ENCODE assay signal across 8 mouse cellular contexts in genomic region chr1:22268581-22269359, GRCm38 (mm10).
DNase-seq lines count a peak whose midpoint lies in the region; ATAC-seq and TF ChIP-seq lines count a peak whose summit lies in the region.

No protein-coding gene starts in this region.

- ATAC-seq in embryonic facial prominence, embryonic 12.5 days (ENCODE audit: insufficient number of reproducible peaks, insufficient read depth, low FRiP score, low TSS enrichment): peak; percentile 60; the same call in 1 of the 2 replicates
- ATAC-seq in heart, embryonic 11.5 days (replicated peaks; ENCODE audit: insufficient number of reproducible peaks, low FRiP score, low TSS enrichment): no peak
- ATAC-seq in kidney, embryonic 14.5 days (ENCODE audit: low FRiP score, low TSS enrichment): peak; percentile 80; the same call in 1 of the 2 replicates
- ATAC-seq in limb, embryonic 14.5 days (ENCODE audit: low FRiP score, low read depth): peak; percentile 87
- peak; percentile 66 for ATAC-seq in neural tube, embryonic 12.5 days (ENCODE audit: low FRiP score, low read depth)

- 0 out of 2 replicates have a peak, but pooled peaks cover 3% of the 10 kb centered on the region for H3K4me1 ChIP-seq in embryonic facial prominence, embryonic 12.5 days
- H3K4me1 ChIP-seq in heart, embryonic 11.5 days (ENCODE audit: control insufficient read depth, insufficient read depth, low read length): no peaks in the 10 kb centered on the region
- no peaks in the 10 kb centered on the region for H3K4me1 ChIP-seq in kidney, embryonic 14.5 days (ENCODE audit: control insufficient read depth, insufficient read depth, low read length)
- H3K4me1 ChIP-seq in limb, embryonic 14.5 days (ENCODE audit: control insufficient read depth, insufficient read depth, low read length): no peaks in the 10 kb centered on the region
- H3K4me1 ChIP-seq in neural tube, embryonic 12.5 days: no peaks in the 10 kb centered on the region

- TF ChIP-seq POLR2A in limb, embryonic 14.5 days (IDR thresholded peaks at IDR 0.05; ENCODE audit: borderline replicate concordance, extremely low read depth, insufficient read depth, insufficient read length): no peak

- whole genome bisulfite sequencing in embryonic facial prominence, embryonic 12.5 days: 13% methylated on average over 15 of the region's 15 CpGs
- WGBS in heart, embryonic 11.5 days (ENCODE audit: insufficient replicate concordance): 40% methylated on average over 15 of the region's 15 CpGs
- 17% methylated on average over 15 of the region's 15 CpGs for WGBS in kidney, embryonic 14.5 days
- 13% methylated on average over 15 of the region's 15 CpGs for WGBS in limb, embryonic 14.5 days
- 36% methylated on average over 15 of the region's 15 CpGs for WGBS in neural tube, embryonic 12.5 days

- H3K4me2 ChIP-seq in embryonic facial prominence, embryonic 12.5 days (replicated peaks): peak overlapping the region; percentile 44
- H3K4me2 ChIP-seq in heart, embryonic 11.5 days: peak overlapping the region; percentile 37
- H3K4me2 ChIP-seq in kidney, embryonic 14.5 days (replicated peaks; ENCODE audit: low read depth, low read length): peak overlapping the region; percentile 39; the same call in 1 of the 2 replicates
- peak overlapping the region; percentile 47 for H3K4me2 ChIP-seq in limb, embryonic 14.5 days (replicated peaks; ENCODE audit: low read depth, low read length, severe bottlenecking)
- H3K4me2 ChIP-seq in neural tube, embryonic 12.5 days (replicated peaks): no peak overlapping the region

- no peaks in the 10 kb centered on the region for H3K9me3 ChIP-seq in embryonic facial prominence, embryonic 12.5 days
- no peaks in the 10 kb centered on the region for H3K9me3 ChIP-seq in heart, embryonic 11.5 days (replicated peaks; ENCODE audit: control insufficient read depth, low read length)
- H3K9me3 ChIP-seq in kidney, embryonic 14.5 days (ENCODE audit: control insufficient read depth, low read length): no peaks in the 10 kb centered on the region
- H3K9me3 ChIP-seq in limb, embryonic 14.5 days (ENCODE audit: control insufficient read depth, low read length): no peaks in the 10 kb centered on the region
- H3K9me3 ChIP-seq in neural tube, embryonic 12.5 days: no peaks in the 10 kb centered on the region

- H3K4me3 ChIP-seq in embryonic facial prominence, embryonic 12.5 days: 0 out of 2 replicates have a peak overlapping the region, but pooled peaks have one; percentile 9
- H3K4me3 ChIP-seq in heart, embryonic 11.5 days (ENCODE audit: low read depth, low read length): no peak overlapping the region
- no peak overlapping the region; the same call in 1 of the 2 replicates for H3K4me3 ChIP-seq in kidney, embryonic 14.5 days (ENCODE audit: low read length)
- peak overlapping the region; percentile 23 for H3K4me3 ChIP-seq in limb, embryonic 14.5 days (replicated peaks; ENCODE audit: low read length)
- no peak overlapping the region for H3K4me3 ChIP-seq in neural tube, embryonic 12.5 days

- peak; percentile 73 for DNase-seq in 416B (ENCODE audit: low read depth)
- peak; percentile 69 for DNase-seq in adrenal gland, postnatal 25 days
- peak; percentile 77 for DNase-seq in limb, embryonic 14.5 days (ENCODE audit: low spot score)
- DNase-seq in telencephalon, adult 2 months (ENCODE audit: low read depth, low spot score): peak; percentile 60

- H3K27me3 ChIP-seq in embryonic facial prominence, embryonic 12.5 days: no peaks in the 10 kb centered on the region
- no peaks in the 10 kb centered on the region for H3K27me3 ChIP-seq in heart, embryonic 11.5 days (ENCODE audit: control insufficient read depth, insufficient read depth, low read length)
- H3K27me3 ChIP-seq in kidney, embryonic 14.5 days (ENCODE audit: control insufficient read depth, insufficient read depth, low read length): no peaks in the 10 kb centered on the region
- no peaks in the 10 kb centered on the region for H3K27me3 ChIP-seq in limb, embryonic 14.5 days (ENCODE audit: control insufficient read depth, insufficient read depth, low read length)
- H3K27me3 ChIP-seq in neural tube, embryonic 12.5 days (replicated peaks): no peaks in the 10 kb centered on the region

- H3K36me3 ChIP-seq in embryonic facial prominence, embryonic 12.5 days: no peaks in the 10 kb centered on the region
- H3K36me3 ChIP-seq in heart, embryonic 11.5 days (ENCODE audit: control insufficient read depth, insufficient read depth, low read length): no peaks in the 10 kb centered on the region
- H3K36me3 ChIP-seq in kidney, embryonic 14.5 days (ENCODE audit: control insufficient read depth, insufficient read depth, low read length): no peaks in the 10 kb centered on the region
- H3K36me3 ChIP-seq in limb, embryonic 14.5 days (ENCODE audit: control insufficient read depth, insufficient read depth, low read length): no peaks in the 10 kb centered on the region
- no peaks in the 10 kb centered on the region for H3K36me3 ChIP-seq in neural tube, embryonic 12.5 days

- H3K27ac ChIP-seq in embryonic facial prominence, embryonic 12.5 days: no peak overlapping the region
- H3K27ac ChIP-seq in heart, embryonic 11.5 days (ENCODE audit: low read depth, low read length): no peak overlapping the region
- no peak overlapping the region for H3K27ac ChIP-seq in kidney, embryonic 14.5 days (ENCODE audit: low read depth, low read length)
- H3K27ac ChIP-seq in limb, embryonic 14.5 days (replicated peaks; ENCODE audit: low read depth, low read length): no peak overlapping the region
- no peak overlapping the region for H3K27ac ChIP-seq in neural tube, embryonic 12.5 days

- no peak overlapping the region for H3K9ac ChIP-seq in embryonic facial prominence, embryonic 12.5 days
- no peak overlapping the region for H3K9ac ChIP-seq in heart, embryonic 11.5 days (ENCODE audit: low read depth, low read length)
- H3K9ac ChIP-seq in kidney, embryonic 14.5 days (ENCODE audit: low read depth, low read length): no peak overlapping the region
- peak overlapping the region; percentile 32; the same call in 1 of the 2 replicates for H3K9ac ChIP-seq in limb, embryonic 14.5 days (ENCODE audit: low read depth, low read length, severe bottlenecking)
- H3K9ac ChIP-seq in neural tube, embryonic 12.5 days: no peak overlapping the region

Comparison
In these comparisons a context has a peak if more than half of its experiments do, and no peak if none do; other contexts are left out.
1. H3K4me3 ChIP-seq: peak in embryonic facial prominence, embryonic 12.5 days (single experiment) and limb, embryonic 14.5 days (single experiment); none in heart, embryonic 11.5 days (single experiment), kidney, embryonic 14.5 days (single experiment) and neural tube, embryonic 12.5 days (single experiment).
2. Peak in every context shown above with its lines, with median percentiles within 50 percentile points of each other: DNase-seq.